Mouse (Mus musculus) testis, adult 2 months (tissue): ENCODE results near the gene Srsf3. TPM values are rescaled to one million over a fixed set of nuclear protein-coding genes. Genes with fewer than 3 reads are reported as not detected.

Source experiments
- H3K27ac ChIP-seq: fragments of 200-500 bp; 2 replicates; pipeline ENCODE4 v1.5.1; 2012; ENCODE audit warnings: low read depth, low read length; ENCODE audit not compliant: control insufficient read depth, insufficient read depth
- H3K27me3 ChIP-seq: fragments of 200-500 bp; 2 replicates; pipeline ENCODE4 v1.6.1; 2012; ENCODE audit warnings: mild to moderate bottlenecking, low read length, moderate library complexity; ENCODE audit not compliant: control insufficient read depth, insufficient read depth
- H3K36me3 ChIP-seq: fragments of 200-500 bp; 2 replicates; pipeline ENCODE4 v1.6.1; 2012; ENCODE audit warnings: mild to moderate bottlenecking, low read length; ENCODE audit not compliant: control insufficient read depth, insufficient read depth
- H3K4me1 ChIP-seq: fragments of 200-500 bp; 2 replicates; pipeline ENCODE4 v1.6.1; 2012; ENCODE audit warnings: low read length; ENCODE audit not compliant: control insufficient read depth, insufficient read depth
- H3K4me3 ChIP-seq: fragments of 200-500 bp; 2 replicates; pipeline ENCODE4 v1.5.1; 2012; ENCODE audit warnings: low read depth, mild to moderate bottlenecking, low read length, moderate library complexity, mixed read lengths; ENCODE audit not compliant: control insufficient read depth
- CTCF ChIP-seq: fragments of 200-500 bp; IDR thresholded peaks from 2 replicates; pipeline ENCODE4 v1.5.1; 2012; ENCODE audit warnings: low read depth, mild to moderate bottlenecking, inconsistent platforms, low read length, moderate library complexity; ENCODE audit not compliant: control insufficient read depth, insufficient read depth, insufficient replicate concordance
- POLR2A ChIP-seq: fragments of 200-500 bp; IDR thresholded peaks from 2 replicates; pipeline ENCODE4 v1.6.1; 2012; ENCODE audit warnings: low read depth, mild to moderate bottlenecking, inconsistent platforms, low read length, moderate library complexity; ENCODE audit not compliant: control insufficient read depth
- polyA plus RNA-seq: library from polyadenylated mRNA; depleted of rRNA; stranded (reverse); fragments of >200 nt; gene quantifications from 2 replicates; pipeline ENCODE4 v1.2.3, GENCODE M21; 2012; rRNA removed

The Srsf3 gene
- 75.4 and 83.4 TPM in 2 replicates for polyA plus RNA-seq

DNA sequence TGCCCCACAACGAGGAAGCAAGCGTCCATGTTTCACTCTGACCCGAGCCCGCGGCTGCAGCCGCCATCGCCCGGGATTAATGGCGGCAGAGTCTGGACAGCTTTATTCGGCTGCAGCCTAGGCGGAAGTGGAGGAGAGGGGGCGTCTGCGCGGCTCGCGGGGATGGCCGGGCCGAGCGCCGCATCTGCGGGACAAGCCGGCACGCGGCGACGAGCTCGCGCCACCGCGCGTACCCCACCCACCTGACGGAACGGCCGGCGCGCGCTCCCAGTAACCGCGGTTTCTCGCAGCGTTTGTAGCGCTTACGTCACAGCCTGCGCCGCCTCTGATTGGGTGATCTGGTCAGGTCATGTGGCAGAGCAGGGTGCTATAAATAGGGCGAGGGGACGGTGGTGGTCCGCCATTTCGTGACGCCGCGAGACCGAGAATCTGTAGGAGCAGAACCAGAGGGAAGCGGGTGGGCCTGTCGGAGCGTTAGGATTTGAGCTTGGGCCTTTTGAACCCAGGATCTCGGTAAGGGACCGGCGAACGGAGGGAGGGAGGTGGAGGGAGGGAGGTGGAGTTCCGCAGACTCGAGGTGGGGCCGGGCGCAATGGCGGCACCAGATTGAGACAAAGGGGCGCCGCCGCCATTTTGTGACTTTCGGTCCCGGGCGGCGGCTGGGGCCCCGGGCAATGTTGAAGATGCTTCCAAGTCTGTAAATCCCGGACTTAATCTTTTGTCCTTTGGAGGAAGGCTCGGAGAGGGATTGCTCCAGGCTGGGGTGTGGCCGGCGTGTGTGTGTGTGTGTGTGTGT is at the start of gene Srsf3:
Srsf3 (plus strand) TSS at position 355 of the 796 bp plus-strand sequence.
- peak within 1 kb of the TSS; percentile 100 for H3K4me3 ChIP-seq
- H3K4me1 ChIP-seq: peaks cover 7% of the 10 kb centered on the region
- H3K27ac ChIP-seq: peak within 1 kb of the TSS; percentile 99
- TF ChIP-seq CTCF (no peak), POLR2A (peak; percentile 100)
- H3K36me3 ChIP-seq: peaks cover 7% of the 10 kb centered on the region
- H3K27me3 ChIP-seq: no peaks in the 10 kb centered on the region

DNA sequence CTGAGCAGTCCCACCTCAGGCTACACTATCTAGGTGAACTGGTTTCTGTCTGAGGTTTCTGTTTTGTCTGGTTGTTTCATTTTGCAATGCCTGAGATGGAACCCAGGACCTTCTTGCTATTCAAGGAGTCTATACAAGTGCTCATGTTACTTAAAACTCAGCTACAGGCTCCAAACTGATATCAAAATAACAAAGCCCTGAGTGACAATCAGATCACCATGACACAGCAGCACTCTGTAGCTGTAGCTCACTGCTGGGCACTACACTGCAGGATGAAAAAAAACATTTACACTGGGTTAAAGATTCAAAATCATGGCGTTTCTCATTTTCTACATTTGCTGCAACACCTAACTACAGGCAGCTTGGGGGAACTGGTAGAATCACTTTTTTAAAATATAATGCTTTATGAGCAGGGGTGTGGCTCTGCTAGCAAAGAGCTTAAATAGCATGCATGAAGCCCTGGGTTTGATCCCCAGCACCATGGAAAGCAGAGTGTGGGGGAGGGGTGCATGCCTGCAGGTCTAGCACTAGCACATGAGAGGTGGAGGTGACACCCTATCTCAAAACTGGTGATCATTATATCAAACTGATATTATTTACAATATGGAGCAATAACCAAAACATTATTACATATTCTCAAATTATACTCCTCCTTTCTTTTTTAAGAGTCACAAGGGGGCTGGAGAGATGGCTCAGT is 47.6 kb upstream of the Srsf3 start:
- peaks cover 7% of the 10 kb centered on the region for H3K36me3 ChIP-seq
- H3K27me3 ChIP-seq: no peaks in the 10 kb centered on the region
- no peak overlapping the region for H3K27ac ChIP-seq
- TF ChIP-seq CTCF (no peak), POLR2A (no peak)
- no peak overlapping the region for H3K4me3 ChIP-seq
- no peaks in the 10 kb centered on the region for H3K4me1 ChIP-seq

DNA sequence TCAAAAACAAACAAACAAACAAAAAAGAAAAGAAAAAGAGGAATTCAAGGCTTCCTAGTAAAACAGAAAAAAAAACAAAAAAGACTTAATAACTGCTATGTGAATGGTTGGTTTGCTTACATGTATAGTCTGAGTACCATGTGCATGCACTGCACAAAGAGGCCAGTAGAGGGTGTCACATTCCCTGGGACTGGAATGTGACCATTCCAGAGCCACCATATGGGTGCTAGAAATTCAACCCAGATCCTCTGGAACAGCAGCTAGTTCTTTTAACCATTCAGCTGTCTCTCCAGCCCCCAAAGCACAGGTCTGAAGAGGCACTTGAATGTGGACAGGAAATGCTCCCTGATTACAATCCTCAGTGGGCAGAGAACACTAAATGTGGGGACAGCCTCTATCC is 45.6 kb upstream of the Srsf3 start:
- H3K36me3 ChIP-seq: peaks cover 7% of the 10 kb centered on the region
- no peak overlapping the region for H3K27ac ChIP-seq
- H3K4me3 ChIP-seq: no peak overlapping the region
- H3K27me3 ChIP-seq: no peaks in the 10 kb centered on the region
- no peaks in the 10 kb centered on the region for H3K4me1 ChIP-seq
- TF ChIP-seq POLR2A (no peak), CTCF (no peak)

DNA sequence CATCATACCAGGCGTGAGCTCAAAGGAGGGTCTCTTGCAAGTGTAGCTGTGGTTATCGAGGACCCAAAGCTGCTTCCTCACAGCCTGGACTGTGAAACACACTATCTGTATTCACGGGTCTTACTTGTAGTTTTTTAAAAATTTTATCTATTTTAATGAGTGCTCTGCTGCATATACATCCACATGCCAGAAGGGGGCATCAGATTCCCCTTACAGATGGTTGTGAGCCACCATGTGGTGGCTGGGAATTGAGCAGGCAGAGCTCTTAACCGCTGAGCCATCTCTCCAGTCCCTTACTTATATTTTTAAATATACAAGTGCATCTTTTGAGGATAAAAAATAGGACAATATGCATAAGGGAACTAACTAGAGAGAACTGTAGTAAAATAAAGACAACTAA is 44.7 kb upstream of the Srsf3 start:
- no peak overlapping the region for H3K27ac ChIP-seq
- no peaks in the 10 kb centered on the region for H3K27me3 ChIP-seq
- H3K36me3 ChIP-seq: peaks cover 7% of the 10 kb centered on the region
- H3K4me1 ChIP-seq: no peaks in the 10 kb centered on the region
- H3K4me3 ChIP-seq: no peak overlapping the region
- TF ChIP-seq POLR2A (no peak), CTCF (no peak; the same call in 1 of the 2 replicates)

- H3K27me3 ChIP-seq: no peaks in the 10 kb centered on the region
- TF ChIP-seq CTCF (no peak), POLR2A (no peak)
- no peak overlapping the region for H3K4me3 ChIP-seq
- no peaks in the 10 kb centered on the region for H3K4me1 ChIP-seq
- no peak overlapping the region for H3K27ac ChIP-seq
- peaks cover 6% of the 10 kb centered on the region for H3K36me3 ChIP-seq
Observed at GRCm38 (mm10) chr17:28988291-28988690, 44.1 kb upstream of the Srsf3 start.

DNA sequence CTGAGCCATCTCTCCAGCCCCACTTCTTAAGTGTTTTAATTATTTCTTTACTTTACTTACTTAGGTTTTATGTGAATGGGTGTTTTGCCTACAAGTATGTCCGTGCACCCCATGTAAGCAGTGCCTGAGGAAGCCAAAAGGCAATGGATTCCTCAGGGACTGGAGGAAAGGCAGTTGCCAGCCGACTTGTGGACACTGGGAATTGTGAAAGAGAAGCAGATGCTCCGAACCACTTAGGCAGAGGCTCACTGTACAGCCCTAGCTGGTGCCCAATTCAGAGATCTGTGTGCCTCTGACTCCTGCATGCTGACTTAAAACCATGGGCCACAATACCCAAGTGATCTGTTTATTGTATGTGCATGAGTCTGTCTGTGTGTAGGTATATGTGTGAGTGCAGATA is 43.4 kb upstream of the Srsf3 start:
- no peak overlapping the region for H3K4me3 ChIP-seq
- H3K27ac ChIP-seq: no peak overlapping the region
- TF ChIP-seq CTCF (no peak), POLR2A (no peak)
- H3K27me3 ChIP-seq: no peaks in the 10 kb centered on the region
- H3K36me3 ChIP-seq: peaks cover 3% of the 10 kb centered on the region
- H3K4me1 ChIP-seq: no peaks in the 10 kb centered on the region

- Histone ChIP-seq H3K4me3 (no peak overlapping the region), H3K4me1 (no peaks in the 10 kb centered on the region), H3K36me3 (peaks cover 2% of the 10 kb centered on the region), H3K27me3 (no peaks in the 10 kb centered on the region), H3K27ac (no peak overlapping the region)
- no peak for TF ChIP-seq POLR2A
- TF ChIP-seq CTCF: no peak
Observed at GRCm38 (mm10) chr17:28990060-28990459, 42.4 kb upstream of the Srsf3 start.
